Mouse (Mus musculus): ENCODE results near the gene Traf3ip1. TPM values are rescaled to one million over a fixed set of nuclear protein-coding genes. Genes with fewer than 3 reads are reported as not detected.
A peak's percentile ranks its signal among the peaks of the same experiment; 100 is the strongest.

The Traf3ip1 gene
- polyA plus RNA-seq, 1 experiment = 2.0 TPM

DNA sequence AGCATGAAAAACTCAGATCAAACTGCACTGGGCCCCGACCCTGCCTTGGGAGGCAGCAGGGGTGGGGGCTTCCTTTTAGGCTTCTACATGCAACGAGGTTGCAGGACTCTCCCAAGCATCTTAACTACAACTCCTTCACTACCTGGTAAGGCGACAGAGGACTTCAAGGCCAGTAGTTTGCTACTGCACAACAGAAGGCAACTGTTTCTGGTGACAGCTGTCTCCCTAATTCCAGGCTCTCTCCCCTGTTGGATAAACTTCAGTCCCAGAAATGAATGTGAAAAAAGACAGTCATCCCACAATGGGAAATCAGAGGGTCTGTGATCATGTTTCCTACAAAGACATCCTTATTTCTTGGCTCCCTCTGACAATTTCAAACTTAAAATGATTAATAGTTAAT is 9.0 kb upstream of the Traf3ip1 start:
- H3K4me3 ChIP-seq (replicated peaks) = no peak overlapping the region
- peaks cover 15% of the 10 kb centered on the region for H3K4me1 ChIP-seq
- H3K36me3 ChIP-seq (replicated peaks; ENCODE audit: low read length) = no peaks in the 10 kb centered on the region
- H3K9me3 ChIP-seq = no peaks in the 10 kb centered on the region
- no peak for TF ChIP-seq GATA1 (IDR thresholded peaks at IDR 0.05; ENCODE audit: borderline replicate concordance, low read length)
- no peak for TF ChIP-seq FLI1 (IDR thresholded peaks at IDR 0.05; ENCODE audit: low read length)
- H3K27me3 ChIP-seq (replicated peaks) = peaks cover 41% of the 10 kb centered on the region

DNA sequence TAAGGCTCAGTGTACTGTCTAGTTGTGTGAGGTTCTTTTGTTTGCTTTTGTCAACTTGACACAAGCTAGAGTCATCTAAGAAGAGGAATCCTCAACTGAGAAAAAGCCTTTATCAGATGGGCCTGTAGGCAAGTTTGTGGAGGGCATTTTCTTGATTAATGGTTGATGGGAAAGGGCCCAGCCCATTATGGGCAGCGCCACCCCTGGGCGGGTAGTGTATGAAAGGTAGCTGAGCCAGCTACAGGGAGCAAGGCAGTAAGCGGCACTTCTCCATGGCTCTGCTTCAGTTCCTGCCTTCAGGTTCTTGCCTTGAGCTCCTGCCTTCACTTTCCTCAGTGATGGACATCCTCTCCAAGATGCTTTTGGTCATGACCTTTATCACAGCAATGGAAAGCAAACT is 8.3 kb upstream of the Traf3ip1 start:
- Histone ChIP-seq H3K27me3 (replicated peaks) (peaks cover 37% of the 10 kb centered on the region), H3K9me3 (no peaks in the 10 kb centered on the region), H3K36me3 (replicated peaks; ENCODE audit: low read length) (no peaks in the 10 kb centered on the region), H3K4me1 (peaks cover 15% of the 10 kb centered on the region), H3K4me3 (replicated peaks) (no peak overlapping the region)
- TF ChIP-seq FLI1 (IDR thresholded peaks at IDR 0.05; ENCODE audit: low read length) (no peak), GATA1 (IDR thresholded peaks at IDR 0.05; ENCODE audit: borderline replicate concordance, low read length) (no peak)

DNA sequence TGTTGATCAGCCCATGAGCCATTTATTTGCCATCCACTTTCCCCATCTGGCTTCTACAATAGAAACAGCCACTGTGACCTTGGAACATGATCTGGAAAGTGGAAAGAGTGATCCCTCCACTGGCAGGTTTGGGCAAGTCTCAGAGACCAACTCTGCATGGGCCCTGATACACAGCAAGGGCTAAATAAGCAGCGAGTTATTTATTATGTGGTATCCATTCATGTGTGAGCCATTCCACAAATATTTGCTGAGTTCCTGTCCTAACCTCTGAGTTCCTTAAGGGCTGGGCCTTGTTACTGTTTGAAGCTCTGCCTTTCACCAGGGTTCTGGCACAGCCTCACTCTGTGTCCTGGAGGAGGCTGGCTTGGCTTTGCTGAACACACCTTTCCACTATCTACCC is 4.1 kb upstream of the Traf3ip1 start:
- Histone ChIP-seq H3K4me3 (replicated peaks) (no peak overlapping the region), H3K36me3 (replicated peaks; ENCODE audit: low read length) (no peaks in the 10 kb centered on the region), H3K9me3 (no peaks in the 10 kb centered on the region), H3K4me1 (peaks cover 31% of the 10 kb centered on the region), H3K27me3 (replicated peaks) (peaks cover 25% of the 10 kb centered on the region)
- TF ChIP-seq FLI1 (IDR thresholded peaks at IDR 0.05; ENCODE audit: low read length) (no peak), GATA1 (IDR thresholded peaks at IDR 0.05; ENCODE audit: borderline replicate concordance, low read length) (no peak)

DNA sequence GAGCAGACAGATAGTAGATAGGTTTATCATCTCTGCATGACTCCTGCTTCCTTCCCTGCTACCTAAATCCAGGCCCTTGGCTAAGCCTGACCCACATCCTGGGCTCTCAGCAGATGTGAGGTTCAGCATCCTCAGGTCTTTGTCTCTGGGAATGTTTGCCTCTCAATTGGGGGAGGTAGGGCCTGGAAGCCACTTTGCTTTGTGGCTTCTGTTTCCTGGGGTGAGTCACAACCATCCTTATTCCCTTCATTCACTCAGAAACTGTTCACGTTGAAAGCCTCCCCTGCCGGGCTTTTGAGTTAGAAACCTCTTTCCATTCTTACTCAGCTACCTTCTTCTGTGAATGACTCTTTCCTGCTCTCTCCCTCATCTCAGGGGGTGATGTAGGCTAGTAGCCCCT is 1.7 kb upstream of the Traf3ip1 start:
- peaks cover 45% of the 10 kb centered on the region for H3K4me1 ChIP-seq
- TF ChIP-seq FLI1 (IDR thresholded peaks at IDR 0.05; ENCODE audit: low read length) (no peak), GATA1 (IDR thresholded peaks at IDR 0.05; ENCODE audit: borderline replicate concordance, low read length) (no peak)
- peaks cover 17% of the 10 kb centered on the region for H3K27me3 ChIP-seq (replicated peaks)
- no peaks in the 10 kb centered on the region for H3K36me3 ChIP-seq (replicated peaks; ENCODE audit: low read length)
- no peaks in the 10 kb centered on the region for H3K9me3 ChIP-seq
- no peak overlapping the region for H3K4me3 ChIP-seq (replicated peaks)

DNA sequence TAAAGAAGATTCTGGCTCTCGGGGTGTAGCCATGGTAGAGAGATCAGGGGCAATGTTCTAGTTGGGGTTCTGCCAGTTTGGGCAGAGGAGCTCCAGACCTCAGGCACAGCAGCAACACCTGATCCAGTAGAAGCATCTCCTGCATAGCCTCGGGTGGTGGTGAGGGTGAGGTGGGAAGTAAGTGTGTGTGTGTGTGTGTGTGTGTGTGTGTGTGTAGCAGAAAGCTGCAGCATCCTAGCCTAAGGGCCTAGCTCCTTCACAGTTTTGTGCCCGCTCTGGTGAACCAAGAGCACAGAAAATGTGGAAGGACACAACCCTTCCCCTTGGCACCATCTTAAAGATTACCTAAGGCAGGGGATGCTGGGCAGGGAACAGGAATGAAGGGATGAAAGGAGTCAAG is 509 bp upstream of the Traf3ip1 start:
- Histone ChIP-seq H3K4me3 (replicated peaks) (peak overlapping the region; percentile 96), H3K27me3 (replicated peaks) (peaks cover 14% of the 10 kb centered on the region)
- TF ChIP-seq GATA1 (IDR thresholded peaks at IDR 0.05; ENCODE audit: borderline replicate concordance, low read length) = no peak
- no peak for TF ChIP-seq FLI1 (IDR thresholded peaks at IDR 0.05; ENCODE audit: low read length)

DNA sequence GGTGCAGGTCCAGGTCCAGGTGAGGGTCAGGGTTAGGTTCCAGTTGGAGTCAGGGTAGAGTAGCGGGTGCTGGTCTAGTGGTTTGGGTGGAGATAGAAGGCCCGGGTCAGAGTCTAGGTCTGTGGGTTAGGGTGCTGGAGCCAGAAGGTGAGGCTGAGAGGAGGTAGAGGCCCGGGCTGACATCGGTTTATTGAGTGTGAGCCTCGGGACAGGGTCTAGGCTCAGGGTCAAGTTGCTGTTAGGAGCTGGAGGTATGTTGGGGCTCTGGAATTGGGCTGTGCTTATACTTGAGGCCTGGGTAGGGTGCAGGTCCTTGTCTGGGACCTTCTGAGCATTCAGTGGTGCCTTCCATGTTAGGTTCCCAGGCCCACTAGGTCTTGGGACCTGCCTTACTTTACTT is 874 bp downstream of the Traf3ip1 start:
- Histone ChIP-seq H3K36me3 (replicated peaks; ENCODE audit: low read length) (peaks cover 8% of the 10 kb centered on the region), H3K4me1 (peaks cover 45% of the 10 kb centered on the region), H3K27me3 (replicated peaks) (peaks cover 13% of the 10 kb centered on the region), H3K4me3 (replicated peaks) (peak overlapping the region; percentile 96), H3K9me3 (no peaks in the 10 kb centered on the region)
- TF ChIP-seq FLI1 (IDR thresholded peaks at IDR 0.05; ENCODE audit: low read length) = no peak
- no peak for TF ChIP-seq GATA1 (IDR thresholded peaks at IDR 0.05; ENCODE audit: borderline replicate concordance, low read length)

More for the DNA sequence above, 509 bp upstream of the Traf3ip1 start:
- H3K36me3 ChIP-seq (replicated peaks; ENCODE audit: low read length) = no peaks in the 10 kb centered on the region
- H3K9me3 ChIP-seq = no peaks in the 10 kb centered on the region
- peaks cover 45% of the 10 kb centered on the region for H3K4me1 ChIP-seq

DNA sequence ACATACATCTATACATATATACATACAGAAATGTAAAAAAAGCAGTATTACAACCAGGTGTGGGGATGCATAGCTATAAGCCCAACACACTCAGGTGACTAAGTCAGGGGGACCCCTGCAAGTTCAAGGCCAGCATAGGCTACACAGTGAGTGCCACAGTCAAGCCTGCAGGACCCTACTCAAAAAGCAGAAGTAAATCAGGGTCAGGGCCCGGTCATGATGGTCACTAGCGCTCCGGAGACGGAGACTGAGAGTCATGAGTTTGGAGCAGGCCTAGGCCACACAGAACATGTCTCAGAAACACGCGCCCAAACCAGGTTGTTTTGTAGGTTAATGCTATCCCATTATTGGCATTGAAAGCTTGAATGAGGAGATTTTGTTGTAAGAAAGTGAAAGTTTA is 4.1 kb downstream of the Traf3ip1 start:
- peaks cover 9% of the 10 kb centered on the region for H3K27me3 ChIP-seq (replicated peaks)
- H3K4me1 ChIP-seq = peaks cover 31% of the 10 kb centered on the region
- no peaks in the 10 kb centered on the region for H3K9me3 ChIP-seq
- peaks cover 24% of the 10 kb centered on the region for H3K36me3 ChIP-seq (replicated peaks; ENCODE audit: low read length)
- TF ChIP-seq FLI1 (IDR thresholded peaks at IDR 0.05; ENCODE audit: low read length) = no peak
- TF ChIP-seq GATA1 (IDR thresholded peaks at IDR 0.05; ENCODE audit: borderline replicate concordance, low read length) = no peak
- no peak overlapping the region for H3K4me3 ChIP-seq (replicated peaks)

DNA sequence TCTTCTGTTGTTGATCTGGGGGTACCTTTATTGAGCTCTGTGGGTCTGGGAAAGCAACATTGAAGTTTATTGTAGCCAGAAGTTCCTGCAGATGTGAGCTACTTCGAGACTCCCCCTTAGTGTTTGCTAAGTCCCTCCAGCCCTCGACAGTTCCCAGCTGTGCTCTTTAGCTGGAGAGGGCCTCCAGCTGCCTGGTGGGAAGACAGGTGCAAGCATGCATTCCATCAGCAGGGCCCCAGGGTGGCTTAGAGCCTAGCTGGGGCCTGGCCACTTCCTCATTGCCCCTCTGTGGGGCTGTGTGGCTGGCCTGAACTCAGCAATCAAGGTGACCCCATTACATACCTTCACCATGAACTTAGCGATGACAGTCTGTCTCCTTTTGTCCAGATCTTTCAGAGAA is 10.2 kb downstream of the Traf3ip1 start:
- H3K27me3 ChIP-seq (replicated peaks) = no peaks in the 10 kb centered on the region
- peaks cover 40% of the 10 kb centered on the region for H3K36me3 ChIP-seq (replicated peaks; ENCODE audit: low read length)
- no peaks in the 10 kb centered on the region for H3K9me3 ChIP-seq
- H3K4me3 ChIP-seq (replicated peaks) = no peak overlapping the region
- TF ChIP-seq GATA1 (IDR thresholded peaks at IDR 0.05; ENCODE audit: borderline replicate concordance, low read length) (no peak), FLI1 (IDR thresholded peaks at IDR 0.05; ENCODE audit: low read length) (no peak)
- no peaks in the 10 kb centered on the region; the same call in 1 of the 2 replicates for H3K4me1 ChIP-seq

DNA sequence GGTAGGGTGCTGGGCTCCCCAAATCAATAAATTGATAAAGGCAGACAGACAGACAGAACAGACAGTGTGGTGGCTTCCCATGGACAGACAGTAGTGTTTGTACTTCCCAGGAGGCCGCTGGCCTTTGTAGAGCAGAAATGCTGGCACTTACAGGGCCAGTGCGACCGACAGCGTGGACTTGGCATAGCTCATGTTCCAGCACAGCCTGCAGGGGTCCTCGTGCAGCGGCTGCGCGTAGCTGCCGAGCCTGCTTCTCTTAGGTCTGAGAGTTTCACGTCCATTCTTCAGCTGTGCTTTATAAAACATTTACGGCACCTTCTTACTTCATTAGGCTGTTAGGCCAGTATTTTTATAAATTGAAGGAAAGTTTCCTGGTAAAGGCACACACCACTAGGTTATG is 20.5 kb downstream of the Traf3ip1 start:
- TF ChIP-seq FLI1 (IDR thresholded peaks at IDR 0.05; ENCODE audit: low read length) = no peak
- no peaks in the 10 kb centered on the region for H3K4me1 ChIP-seq
- no peaks in the 10 kb centered on the region for H3K27me3 ChIP-seq (replicated peaks)
- H3K4me3 ChIP-seq (replicated peaks) = no peak overlapping the region
- no peaks in the 10 kb centered on the region for H3K9me3 ChIP-seq
- peaks cover 14% of the 10 kb centered on the region for H3K36me3 ChIP-seq (replicated peaks; ENCODE audit: low read length)

DNA sequence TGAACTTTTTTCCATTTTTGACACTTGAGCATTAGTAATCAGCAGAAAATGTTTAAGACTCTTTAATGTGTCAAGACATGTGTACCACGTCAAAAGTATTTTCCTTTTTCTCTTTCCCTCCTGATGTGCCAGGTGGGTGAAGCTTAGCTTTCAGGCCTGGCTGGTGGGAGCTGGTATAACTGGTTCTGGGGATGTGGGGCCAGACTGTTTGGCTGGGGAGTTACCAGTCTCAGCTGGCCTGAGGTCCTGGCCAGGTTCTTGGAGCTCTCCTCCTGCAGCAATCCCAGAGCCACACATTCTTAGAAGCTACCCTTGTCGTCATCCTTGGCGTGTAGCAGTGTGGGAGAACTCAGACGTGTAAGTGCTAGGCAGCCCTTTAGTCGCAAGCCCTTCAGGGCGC is 21.2 kb downstream of the Traf3ip1 start:
- TF ChIP-seq GATA1 (IDR thresholded peaks at IDR 0.05; ENCODE audit: borderline replicate concordance, low read length) (no peak), FLI1 (IDR thresholded peaks at IDR 0.05; ENCODE audit: low read length) (no peak)
- H3K27me3 ChIP-seq (replicated peaks) = no peaks in the 10 kb centered on the region
- H3K36me3 ChIP-seq (replicated peaks; ENCODE audit: low read length) = peaks cover 17% of the 10 kb centered on the region
- no peak overlapping the region for H3K4me3 ChIP-seq (replicated peaks)
- no peaks in the 10 kb centered on the region for H3K9me3 ChIP-seq
- peaks cover 3% of the 10 kb centered on the region for H3K4me1 ChIP-seq

DNA sequence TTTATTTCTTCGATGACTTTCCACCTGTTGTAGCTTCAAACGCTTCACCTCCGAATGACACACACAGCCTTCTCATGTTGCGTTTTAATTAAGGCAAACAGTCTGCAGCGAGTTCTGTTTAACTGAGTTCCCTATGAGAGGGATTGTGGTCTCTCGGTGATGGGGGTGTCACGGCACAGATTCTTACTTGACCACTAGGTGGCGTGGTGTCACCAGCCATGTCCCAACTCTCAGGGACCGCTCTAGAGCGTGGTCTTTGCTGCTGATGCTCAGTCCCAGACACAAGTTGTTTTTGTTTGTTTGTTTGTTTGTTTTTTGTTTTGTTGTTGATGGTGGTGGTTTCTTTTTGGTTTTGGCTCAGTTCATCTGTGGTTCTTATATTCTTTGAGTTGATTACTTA is 29.3 kb downstream of the Traf3ip1 start:
- H3K9me3 ChIP-seq = no peaks in the 10 kb centered on the region
- TF ChIP-seq FLI1 (IDR thresholded peaks at IDR 0.05; ENCODE audit: low read length) (no peak), GATA1 (IDR thresholded peaks at IDR 0.05; ENCODE audit: borderline replicate concordance, low read length) (no peak)
- H3K4me1 ChIP-seq = peaks cover 38% of the 10 kb centered on the region
- H3K4me3 ChIP-seq (replicated peaks) = no peak overlapping the region
- no peaks in the 10 kb centered on the region for H3K27me3 ChIP-seq (replicated peaks)
- H3K36me3 ChIP-seq (replicated peaks; ENCODE audit: low read length) = peaks cover 46% of the 10 kb centered on the region
